Comparison of ENCODE assay signal across 9 mouse cellular contexts in the genomic region with DNA sequence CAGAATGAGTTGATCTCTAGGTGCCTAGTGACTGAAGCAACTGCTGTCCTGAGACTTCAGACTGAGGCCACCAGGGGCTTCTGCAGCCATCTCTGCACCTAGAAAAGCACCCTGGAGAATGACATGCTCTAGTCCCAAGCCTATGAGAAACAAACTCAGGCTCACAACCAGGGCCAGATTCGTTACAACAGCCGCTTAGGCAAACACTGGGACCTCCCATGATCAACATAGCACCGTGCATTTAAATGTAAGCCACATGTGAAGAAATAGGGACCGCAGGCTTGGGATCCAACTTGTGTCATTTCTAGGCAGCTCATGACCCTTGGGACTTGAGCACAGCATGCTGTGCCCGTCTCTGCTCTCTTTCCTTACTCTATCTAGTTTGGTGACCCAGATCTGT. TPM values are rescaled to one million over a fixed set of nuclear protein-coding genes. Genes with fewer than 3 reads are reported as not detected.
DNase-seq lines count a peak whose midpoint lies in the region; ATAC-seq and TF ChIP-seq lines count a peak whose summit lies in the region.
"Had no signal": no experiment of that assay in that cellular context is flagged by ENCODE, and none has a peak within 500 bp of the region (broad histone marks: within the 10 kb centered on the region; RNA-seq: fewer than 3 reads in every experiment).

No protein-coding gene starts in this region.

- no peaks in the 10 kb centered on the region for H3K27me3 ChIP-seq in embryonic facial prominence, embryonic 11.5 days (ENCODE audit: control insufficient read depth, insufficient read depth, low read length)
- H3K27me3 ChIP-seq in embryonic facial prominence, embryonic 10.5 days (replicated peaks; ENCODE audit: low read depth, poor library complexity, severe bottlenecking), result no peaks in the 10 kb centered on the region
- no peaks in the 10 kb centered on the region for H3K27me3 ChIP-seq in liver, postnatal 0 days (ENCODE audit: insufficient read depth, low read length)
- no peaks in the 10 kb centered on the region for H3K27me3 ChIP-seq in liver, embryonic 12.5 days (replicated peaks)
- no peaks in the 10 kb centered on the region for H3K27me3 ChIP-seq in intestine, embryonic 16.5 days (replicated peaks; ENCODE audit: control insufficient read depth, insufficient read depth, low read length)
- H3K27me3 ChIP-seq in small intestine, adult 2 months (ENCODE audit: control insufficient read depth, insufficient read depth, low read length), result no peaks in the 10 kb centered on the region

- intact Hi-C loops in left cerebral cortex, postnatal 14 days (cut with DNase I), result no loop called here

- 0 out of 2 replicates have a peak overlapping the region, but pooled peaks have one; percentile 8 for H3K4me2 ChIP-seq in embryonic facial prominence, embryonic 11.5 days (ENCODE audit: low read depth, low read length)
- H3K4me2 ChIP-seq in liver, postnatal 0 days (ENCODE audit: low read depth, low read length), result no peak overlapping the region
- H3K4me2 ChIP-seq in liver, embryonic 12.5 days, result no peak overlapping the region
- no peak overlapping the region for H3K4me2 ChIP-seq in intestine, embryonic 16.5 days (ENCODE audit: low read depth, low read length)

- no peak for TF ChIP-seq EP300 in liver, postnatal 0 days (IDR thresholded peaks at IDR 0.05; ENCODE audit: low read depth)

- H3K27ac ChIP-seq in embryonic facial prominence, embryonic 11.5 days (replicated peaks; ENCODE audit: low read depth, low read length), result no peak overlapping the region
- H3K27ac ChIP-seq in embryonic facial prominence, embryonic 10.5 days (replicated peaks), result no peak overlapping the region
- H3K27ac ChIP-seq in liver, postnatal 0 days (ENCODE audit: low read depth), result peak overlapping the region; percentile 53
- no peak overlapping the region for H3K27ac ChIP-seq in liver, embryonic 12.5 days
- H3K27ac ChIP-seq in intestine, embryonic 16.5 days (ENCODE audit: low read length), result peak overlapping the region; percentile 29
- H3K27ac ChIP-seq in small intestine, adult 2 months (ENCODE audit: insufficient read depth, low read depth, low read length), result peak overlapping the region; percentile 19; the same call in 1 of the 2 replicates

- H3K9ac ChIP-seq in embryonic facial prominence, embryonic 11.5 days (replicated peaks; ENCODE audit: low read length), result no peak overlapping the region
- H3K9ac ChIP-seq in liver, postnatal 0 days (replicated peaks), result no peak overlapping the region
- no peak overlapping the region for H3K9ac ChIP-seq in liver, embryonic 12.5 days
- 0 out of 2 replicates have a peak overlapping the region, but pooled peaks have one; percentile 17 for H3K9ac ChIP-seq in intestine, embryonic 16.5 days (ENCODE audit: low read depth, low read length)

- WGBS in embryonic facial prominence, embryonic 11.5 days, result 67% methylated on average over 5 of the region's 5 CpGs
- WGBS in embryonic facial prominence, embryonic 10.5 days, result 79% methylated on average over 5 of the region's 5 CpGs
- WGBS in liver, postnatal 0 days (ENCODE audit: insufficient replicate concordance), result 68% methylated on average over 5 of the region's 5 CpGs
- WGBS in liver, embryonic 12.5 days (ENCODE audit: insufficient replicate concordance), result 75% methylated on average over 5 of the region's 5 CpGs
- 68% methylated on average over 5 of the region's 5 CpGs for WGBS in intestine, embryonic 16.5 days
- 45% methylated on average over 5 of the region's 5 CpGs for whole genome bisulfite sequencing in small intestine, adult 2 months

- no peaks in the 10 kb centered on the region for H3K9me3 ChIP-seq in embryonic facial prominence, embryonic 11.5 days (replicated peaks; ENCODE audit: control insufficient read depth, low read length)
- H3K9me3 ChIP-seq in embryonic facial prominence, embryonic 10.5 days, result no peaks in the 10 kb centered on the region
- H3K9me3 ChIP-seq in liver, postnatal 0 days (ENCODE audit: low read length), result no peaks in the 10 kb centered on the region
- no peaks in the 10 kb centered on the region for H3K9me3 ChIP-seq in liver, embryonic 12.5 days (replicated peaks)
- H3K9me3 ChIP-seq in intestine, embryonic 16.5 days (ENCODE audit: control insufficient read depth, low read length), result no peaks in the 10 kb centered on the region

- no peak for ATAC-seq in embryonic facial prominence, embryonic 11.5 days (replicated peaks; ENCODE audit: insufficient number of reproducible peaks, low FRiP score, low TSS enrichment, low read depth)
- peak; percentile 15 for ATAC-seq in liver, postnatal 0 days
- ATAC-seq in liver, embryonic 12.5 days, result no peak
- no peak for ATAC-seq in intestine, embryonic 16.5 days
- no peak for ATAC-seq in activated CD4-positive, CD25-positive, alpha-beta regulatory T cell, adult 4 months

- no peaks in the 10 kb centered on the region for H3K36me3 ChIP-seq in embryonic facial prominence, embryonic 11.5 days (replicated peaks; ENCODE audit: control insufficient read depth, insufficient read depth, low read depth, low read length)
- H3K36me3 ChIP-seq in embryonic facial prominence, embryonic 10.5 days (replicated peaks), result peaks cover 15% of the 10 kb centered on the region
- H3K36me3 ChIP-seq in liver, postnatal 0 days (replicated peaks; ENCODE audit: insufficient read depth, low read length), result no peaks in the 10 kb centered on the region
- H3K36me3 ChIP-seq in liver, embryonic 12.5 days, result 0 out of 2 replicates have a peak, but pooled peaks cover 2% of the 10 kb centered on the region
- H3K36me3 ChIP-seq in intestine, embryonic 16.5 days (ENCODE audit: control insufficient read depth, insufficient read depth, low read length), result no peaks in the 10 kb centered on the region
- H3K36me3 ChIP-seq in small intestine, adult 2 months (ENCODE audit: control insufficient read depth, insufficient read depth, low read length), result no peaks in the 10 kb centered on the region; the same call in none of the 2 replicates

- no peak overlapping the region for H3K4me3 ChIP-seq in embryonic facial prominence, embryonic 11.5 days (ENCODE audit: low read depth, low read length)
- H3K4me3 ChIP-seq in embryonic facial prominence, embryonic 10.5 days, result no peak overlapping the region; the same call in 1 of the 2 replicates
- no peak overlapping the region for H3K4me3 ChIP-seq in liver, postnatal 0 days (ENCODE audit: low read depth, low read length)
- no peak overlapping the region for H3K4me3 ChIP-seq in liver, embryonic 12.5 days
- no peak overlapping the region for H3K4me3 ChIP-seq in intestine, embryonic 16.5 days (ENCODE audit: low read length)
- no peak overlapping the region for H3K4me3 ChIP-seq in small intestine, adult 2 months (ENCODE audit: low read depth, low read length)

- no peak for DNase-seq in embryonic facial prominence, embryonic 11.5 days (ENCODE audit: low spot score)
- DNase-seq in embryonic facial prominence, embryonic 10.5 days (ENCODE audit: low spot score), result no peak
- DNase-seq in liver, postnatal 0 days, result no peak
- no peak for DNase-seq in left cerebral cortex, postnatal 14 days (ENCODE audit: low spot score in 2 of 2)
- DNase-seq: cerebellum, postnatal 10 days had no signal

- no peak for TF ChIP-seq POLR2A in small intestine, adult 2 months (IDR thresholded peaks at IDR 0.05; ENCODE audit: low read depth, low read length)

- no peak for TF ChIP-seq CTCF in liver, postnatal 0 days (IDR thresholded peaks at IDR 0.05; ENCODE audit: low read depth)
- no peak for TF ChIP-seq CTCF in small intestine, adult 2 months (IDR thresholded peaks at IDR 0.05; ENCODE audit: extremely low read depth, insufficient read length, insufficient replicate concordance, low read depth, low read length)

- peaks cover 7% of the 10 kb centered on the region; the same call in 1 of the 2 replicates for H3K4me1 ChIP-seq in embryonic facial prominence, embryonic 11.5 days (ENCODE audit: control insufficient read depth, insufficient read depth, low read length)
- peaks cover 78% of the 10 kb centered on the region for H3K4me1 ChIP-seq in embryonic facial prominence, embryonic 10.5 days
- peaks cover 59% of the 10 kb centered on the region for H3K4me1 ChIP-seq in liver, postnatal 0 days (ENCODE audit: insufficient read depth)
- peaks cover 72% of the 10 kb centered on the region for H3K4me1 ChIP-seq in liver, embryonic 12.5 days
- peaks cover 70% of the 10 kb centered on the region for H3K4me1 ChIP-seq in intestine, embryonic 16.5 days (ENCODE audit: control insufficient read depth, insufficient read depth, low read length)
- H3K4me1 ChIP-seq in small intestine, adult 2 months (ENCODE audit: control insufficient read depth, insufficient read depth, insufficient read length, low read length), result peaks cover 49% of the 10 kb centered on the region

RNA-seq across cellular contexts. Expression of a gene that starts 22.5 kb away (rescaled TPM):
- 5.0 and 6.0 TPM in 2 replicates for polyA plus RNA-seq in embryonic facial prominence, embryonic 11.5 days (2014; fragmentation: Nextera tagmentation; extraction: Ambion mirVana)
- polyA plus RNA-seq in embryonic facial prominence, embryonic 10.5 days (2016; fragmentation: Nextera tagmentation; extraction: Ambion mirVana), result 6.4 and 6.8 TPM in 2 replicates
- polyA plus RNA-seq in liver, postnatal 0 days (2015; fragmentation: Nextera tagmentation; extraction: Ambion mirVana), result 1.6 and 1.8 TPM in 2 replicates
- polyA plus RNA-seq in liver, embryonic 12.5 days (2016; fragmentation: Nextera tagmentation; extraction: Ambion mirVana), result 2.9 and 3.2 TPM in 2 replicates
- 5.1 and 5.3 TPM in 2 replicates for polyA plus RNA-seq in intestine, embryonic 16.5 days (2015; fragmentation: Nextera tagmentation; extraction: Ambion mirVana)
- polyA plus RNA-seq in small intestine, adult 2 months (2012; rRNA removed), result 2.4 and 4.4 TPM in 2 replicates
- polyA plus RNA-seq in activated CD4-positive, CD25-positive, alpha-beta regulatory T cell, adult 4 months (2017; shearing (Covaris generic)), result 1 to 10 TPM; 5.2 TPM
- 1 to 10 TPM; 4.0 to 4.1 TPM for total RNA-seq in left cerebral cortex, postnatal 14 days (2021)

RNA-seq across cellular contexts. Expression of a gene that starts 23.5 kb away (rescaled TPM):
- 20.6 and 21.7 TPM in 2 replicates for polyA plus RNA-seq in embryonic facial prominence, embryonic 11.5 days (2014; fragmentation: Nextera tagmentation; extraction: Ambion mirVana)
- 29.8 and 31.8 TPM in 2 replicates for polyA plus RNA-seq in embryonic facial prominence, embryonic 10.5 days (2016; fragmentation: Nextera tagmentation; extraction: Ambion mirVana)
- polyA plus RNA-seq in liver, postnatal 0 days (2015; fragmentation: Nextera tagmentation; extraction: Ambion mirVana), result 32.4 and 36.9 TPM in 2 replicates
- polyA plus RNA-seq in liver, embryonic 12.5 days (2016; fragmentation: Nextera tagmentation; extraction: Ambion mirVana), result 11.4 and 11.9 TPM in 2 replicates
- polyA plus RNA-seq in intestine, embryonic 16.5 days (2015; fragmentation: Nextera tagmentation; extraction: Ambion mirVana), result 19.3 and 19.9 TPM in 2 replicates
- polyA plus RNA-seq in small intestine, adult 2 months (2012; rRNA removed), result 12.5 and 27.0 TPM in 2 replicates
- polyA plus RNA-seq in activated CD4-positive, CD25-positive, alpha-beta regulatory T cell, adult 4 months (2017; shearing (Covaris generic)), result 1 to 10 TPM; 3.3 to 4.0 TPM
- total RNA-seq in left cerebral cortex, postnatal 14 days (2021), result 10 to 100 TPM; 52.1 to 55.4 TPM

RNA-seq across cellular contexts. Expression of a gene that starts 32.0 kb away (rescaled TPM):
- polyA plus RNA-seq in embryonic facial prominence, embryonic 11.5 days (2014; fragmentation: Nextera tagmentation; extraction: Ambion mirVana), result 31.7 and 33.0 TPM in 2 replicates
- 32.2 and 32.5 TPM in 2 replicates for polyA plus RNA-seq in embryonic facial prominence, embryonic 10.5 days (2016; fragmentation: Nextera tagmentation; extraction: Ambion mirVana)
- polyA plus RNA-seq in liver, postnatal 0 days (2015; fragmentation: Nextera tagmentation; extraction: Ambion mirVana), result 13.8 and 15.7 TPM in 2 replicates
- polyA plus RNA-seq in liver, embryonic 12.5 days (2016; fragmentation: Nextera tagmentation; extraction: Ambion mirVana), result 19.3 and 21.1 TPM in 2 replicates
- polyA plus RNA-seq in intestine, embryonic 16.5 days (2015; fragmentation: Nextera tagmentation; extraction: Ambion mirVana), result 49.1 and 49.8 TPM in 2 replicates
- polyA plus RNA-seq in small intestine, adult 2 months (2012; rRNA removed), result 22.3 and 32.6 TPM in 2 replicates
- polyA plus RNA-seq in activated CD4-positive, CD25-positive, alpha-beta regulatory T cell, adult 4 months (2017; shearing (Covaris generic)), result 1 to 10 TPM; 1.0 to 1.6 TPM
- 10 to 100 TPM; 43.5 to 48.3 TPM for total RNA-seq in left cerebral cortex, postnatal 14 days (2021)

RNA-seq across cellular contexts. Expression of a gene that starts 39.7 kb away (rescaled TPM):
- 0.95 and 1.2 TPM in 2 replicates for polyA plus RNA-seq in embryonic facial prominence, embryonic 11.5 days (2014; fragmentation: Nextera tagmentation; extraction: Ambion mirVana)
- polyA plus RNA-seq in embryonic facial prominence, embryonic 10.5 days (2016; fragmentation: Nextera tagmentation; extraction: Ambion mirVana), result not detected in 2 replicates
- 411 and 419 TPM in 2 replicates for polyA plus RNA-seq in liver, postnatal 0 days (2015; fragmentation: Nextera tagmentation; extraction: Ambion mirVana)
- polyA plus RNA-seq in liver, embryonic 12.5 days (2016; fragmentation: Nextera tagmentation; extraction: Ambion mirVana), result 15.2 and 17.7 TPM in 2 replicates
- polyA plus RNA-seq in intestine, embryonic 16.5 days (2015; fragmentation: Nextera tagmentation; extraction: Ambion mirVana), result 2.2 and 4.2 TPM in 2 replicates
- polyA plus RNA-seq in small intestine, adult 2 months (2012; rRNA removed), result 5.5 and 5.8 TPM in 2 replicates
- polyA plus RNA-seq in activated CD4-positive, CD25-positive, alpha-beta regulatory T cell, adult 4 months (2017; shearing (Covaris generic)), result not detected
- total RNA-seq in left cerebral cortex, postnatal 14 days (2021), result 1 to 10 TPM; 1.5 to 2.6 TPM

RNA-seq across cellular contexts. Expression of a gene that starts 46.0 kb away (rescaled TPM):
- 41.3 and 41.5 TPM in 2 replicates for polyA plus RNA-seq in embryonic facial prominence, embryonic 11.5 days (2014; fragmentation: Nextera tagmentation; extraction: Ambion mirVana)
- polyA plus RNA-seq in embryonic facial prominence, embryonic 10.5 days (2016; fragmentation: Nextera tagmentation; extraction: Ambion mirVana), result 35.0 and 39.3 TPM in 2 replicates
- 30.1 and 32.2 TPM in 2 replicates for polyA plus RNA-seq in liver, postnatal 0 days (2015; fragmentation: Nextera tagmentation; extraction: Ambion mirVana)
- 36.2 and 40.6 TPM in 2 replicates for polyA plus RNA-seq in liver, embryonic 12.5 days (2016; fragmentation: Nextera tagmentation; extraction: Ambion mirVana)
- 44.2 and 45.8 TPM in 2 replicates for polyA plus RNA-seq in intestine, embryonic 16.5 days (2015; fragmentation: Nextera tagmentation; extraction: Ambion mirVana)
- 117 and 134 TPM in 2 replicates for polyA plus RNA-seq in small intestine, adult 2 months (2012; rRNA removed)
- 10 to 100 TPM; 70.3 to 75.4 TPM for polyA plus RNA-seq in activated CD4-positive, CD25-positive, alpha-beta regulatory T cell, adult 4 months (2017; shearing (Covaris generic))
- 100 to 1,000 TPM; 265 to 282 TPM for total RNA-seq in left cerebral cortex, postnatal 14 days (2021)

Comparison
In these comparisons a context has a peak if more than half of its experiments do, and no peak if none do; other contexts are left out.
1. H3K27ac ChIP-seq: peak in liver, postnatal 0 days (single experiment), intestine, embryonic 16.5 days (single experiment) and small intestine, adult 2 months (single experiment); none in embryonic facial prominence, embryonic 11.5 days (single experiment), embryonic facial prominence, embryonic 10.5 days (single experiment) and liver, embryonic 12.5 days (single experiment).